Mouse (Mus musculus) MEL-GATA-1-ER (cell line): ENCODE results near the gene Lingo1.

Experiments used
- DNase-seq: peaks from one replicate; pipeline ENCODE4 v3.0.0-alpha.2; 2012; ENCODE audit warnings: low read depth; ENCODE audit errors: extremely low read depth

The Lingo1 gene

DNA sequence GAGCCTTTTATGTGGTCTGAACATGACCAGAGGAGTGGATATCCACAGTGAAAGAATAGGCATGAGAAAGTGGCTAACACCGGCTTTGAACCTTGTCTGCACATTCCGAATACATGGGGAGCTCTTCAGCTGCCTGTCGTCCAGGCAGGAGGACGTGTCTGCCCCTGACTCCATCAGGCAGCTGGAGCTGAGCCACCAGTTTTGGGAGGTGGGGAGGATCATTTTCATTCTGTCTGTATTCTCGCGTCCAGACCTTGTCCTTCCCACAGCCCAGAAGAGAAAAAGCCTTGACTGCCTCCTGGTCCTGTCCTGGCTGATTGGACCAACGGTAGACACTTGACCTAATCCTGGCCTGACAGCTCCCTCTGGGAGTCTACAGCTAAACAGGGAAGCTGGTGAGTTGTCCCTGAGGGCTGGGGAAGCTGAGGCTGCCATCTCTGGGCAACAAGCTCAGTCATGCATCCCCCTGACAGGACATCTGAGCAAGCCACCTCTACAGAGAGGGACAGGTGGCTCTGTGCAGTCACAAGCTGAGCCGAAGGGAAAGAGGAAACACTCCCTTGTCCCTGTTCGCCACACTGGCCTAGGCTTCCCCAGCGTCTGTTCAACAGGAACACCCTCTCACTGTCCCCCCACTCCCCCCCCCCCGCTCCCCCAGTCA lies 187.4 kb downstream of the Lingo1 start:
- no peak for DNase-seq

GRCm38 (mm10) chr9:56606082-56606740 lies 190.1 kb downstream of the Lingo1 start:
- no peak for DNase-seq

GRCm38 (mm10) chr9:56605443-56605806 lies 190.8 kb downstream of the Lingo1 start:
- no peak for DNase-seq

GRCm38 (mm10) chr9:56604797-56605442 lies 191.3 kb downstream of the Lingo1 start:
- DNase-seq = no peak

GRCm38 (mm10) chr9:56600655-56601054 lies 195.6 kb downstream of the Lingo1 start:
- no peak for DNase-seq

DNA sequence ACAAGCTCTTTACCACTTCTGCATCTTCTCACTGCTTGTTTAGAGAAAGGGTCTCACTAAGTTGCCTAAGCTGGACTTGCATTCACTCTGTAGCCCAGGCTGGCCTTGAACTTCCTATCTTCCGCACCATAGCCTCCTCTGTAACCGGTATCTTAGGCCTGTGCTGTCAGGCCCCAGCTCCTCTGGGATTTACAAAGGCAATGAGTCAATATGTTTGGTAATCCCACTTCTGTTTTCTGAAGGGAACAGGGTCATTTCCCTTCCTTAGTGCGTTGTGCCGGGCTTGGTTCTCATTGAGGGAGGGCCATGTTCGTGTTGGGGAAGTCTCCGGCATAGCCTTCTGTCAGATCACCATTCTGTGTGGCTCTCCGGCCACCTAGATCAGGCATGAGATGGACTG lies 203.6 kb downstream of the Lingo1 start:
- no peak for DNase-seq

DNA sequence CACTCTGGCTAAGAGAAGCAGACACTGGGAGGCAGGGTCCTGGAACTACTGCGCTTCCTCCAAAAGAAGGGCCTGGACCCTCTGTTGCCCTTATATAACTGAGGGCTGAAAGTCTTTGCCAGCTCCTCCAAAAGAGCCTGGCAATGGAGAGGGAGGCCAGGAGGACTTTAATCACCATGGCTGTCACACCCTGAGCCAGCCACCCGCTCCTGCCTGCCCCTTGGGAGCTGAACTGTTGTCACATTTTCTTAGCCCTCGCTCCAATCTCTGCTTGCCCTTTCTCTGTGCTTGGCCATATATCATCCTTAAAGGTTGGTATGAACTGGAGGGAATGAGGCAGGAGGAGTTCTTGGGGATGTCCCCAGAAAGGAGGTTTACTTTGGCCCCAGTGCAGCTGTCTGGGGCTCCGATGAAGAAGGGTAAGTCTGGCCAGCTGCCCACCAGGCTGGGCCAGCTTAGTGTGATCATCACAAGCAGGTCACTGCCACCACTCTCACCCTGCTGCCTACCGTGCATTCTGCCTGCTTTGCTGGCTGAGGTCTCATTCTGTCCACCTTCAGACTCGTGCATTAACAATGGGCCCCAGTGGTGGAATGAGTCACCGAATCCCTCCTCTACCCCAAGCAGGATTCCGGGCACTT lies 204.9 kb downstream of the Lingo1 start:
- no peak for DNase-seq

DNA sequence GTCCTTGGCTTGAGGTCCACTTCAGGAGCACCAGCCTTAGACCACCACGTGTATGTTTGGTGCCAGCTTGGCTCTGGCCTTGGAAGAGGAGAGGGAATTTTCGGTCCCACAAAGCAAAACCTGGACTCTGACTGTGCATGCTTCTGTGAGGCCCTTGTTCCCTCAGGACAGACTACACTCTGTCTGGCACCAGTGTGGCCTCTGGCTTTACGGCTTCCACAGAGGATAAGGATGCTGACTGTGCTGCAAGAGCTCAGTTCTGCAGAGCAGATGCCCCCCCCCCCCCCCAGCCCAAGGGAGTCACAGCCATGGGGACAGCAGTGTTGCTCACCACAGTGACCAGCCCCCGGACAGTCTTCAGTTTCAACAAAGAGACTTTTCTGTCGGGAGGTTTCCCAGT lies 206.5 kb downstream of the Lingo1 start:
- no peak for DNase-seq

DNA sequence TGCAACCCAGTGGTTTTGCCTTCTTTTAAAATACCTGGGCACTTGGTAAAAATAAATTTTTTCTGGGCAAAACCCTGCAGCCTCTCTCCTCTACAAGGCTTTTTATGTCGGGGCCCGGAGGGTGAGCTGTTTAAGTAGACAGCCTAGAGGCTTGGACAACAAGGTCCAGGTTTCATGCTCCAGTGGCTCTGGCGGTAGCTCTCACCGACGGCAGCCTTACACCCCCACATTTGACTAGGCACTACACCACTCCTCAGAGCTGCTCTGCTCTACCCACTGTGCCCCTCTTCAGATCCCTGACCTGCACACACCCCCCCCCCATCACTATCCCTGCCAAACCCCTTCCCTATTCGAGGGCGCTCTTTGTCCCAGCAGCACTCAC lies 212.2 kb downstream of the Lingo1 start:
- DNase-seq = no peak

DNA sequence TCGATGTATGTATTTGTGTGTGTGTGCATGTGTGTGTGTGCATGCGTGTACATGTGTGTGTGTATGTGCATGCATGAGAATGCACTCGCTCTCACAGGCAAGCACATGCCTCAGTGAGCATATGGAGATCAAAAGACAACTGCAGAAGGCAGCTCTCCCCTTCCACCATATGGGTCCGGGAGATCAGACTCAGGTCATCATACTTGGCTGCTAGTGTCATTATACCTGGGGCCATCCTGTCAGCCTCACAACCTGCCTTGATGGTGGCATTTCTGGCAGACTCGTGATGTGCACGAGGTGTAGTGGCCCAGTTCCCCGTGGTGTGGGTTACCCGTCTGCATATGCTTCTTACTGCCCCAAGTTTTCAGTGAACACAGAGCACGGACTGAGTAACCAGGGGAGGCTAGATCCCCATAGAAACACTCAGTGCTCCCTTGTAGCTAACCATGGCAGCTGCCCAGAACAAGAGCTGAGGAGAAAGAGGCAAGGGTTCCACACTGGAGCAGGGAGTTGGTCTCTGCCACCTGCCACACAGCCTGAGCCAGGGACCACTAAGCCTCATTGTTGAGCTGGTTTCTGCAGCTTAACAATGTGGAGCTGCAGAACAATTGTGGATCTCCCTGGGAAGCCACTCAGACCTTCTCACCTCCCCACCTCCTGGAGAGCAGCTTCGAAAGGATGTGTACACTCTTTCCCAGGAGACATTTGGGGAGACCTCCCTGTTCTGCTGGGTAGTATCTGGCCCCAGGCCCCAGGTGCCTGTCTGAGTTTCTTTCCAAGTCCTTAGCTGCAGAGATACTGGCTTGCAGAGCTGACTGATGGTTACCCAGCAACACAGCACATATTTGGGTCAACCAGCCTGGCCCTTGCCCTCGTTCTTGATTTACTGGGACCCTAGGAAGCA lies 212.9 kb downstream of the Lingo1 start:
- no peak for DNase-seq

GRCm38 (mm10) chr9:56582628-56583027 lies 213.6 kb downstream of the Lingo1 start:
- DNase-seq = no peak

- no peak for DNase-seq
Measured at GRCm38 (mm10) chr9:56581700-56582099, 214.6 kb downstream of the Lingo1 start.

DNA sequence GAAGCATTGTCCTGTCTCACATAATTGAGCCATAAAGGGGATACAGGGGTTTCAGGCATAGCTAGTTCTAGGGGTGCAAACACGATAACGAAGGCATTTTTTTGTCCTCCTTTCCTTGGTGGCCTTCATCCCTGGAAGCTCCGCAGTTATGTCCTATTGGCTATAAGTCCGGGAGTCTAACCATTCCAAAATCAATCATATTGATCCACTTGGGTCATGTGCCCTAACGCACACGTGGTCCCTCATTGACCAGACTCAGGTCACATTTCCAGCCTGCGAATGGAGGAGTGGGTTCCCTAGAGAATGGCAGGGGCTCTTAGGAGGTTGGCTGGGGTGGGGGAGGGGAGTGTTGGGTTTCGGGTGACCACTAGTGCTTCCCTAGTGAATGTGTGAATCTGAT lies 215.3 kb downstream of the Lingo1 start:
- no peak for DNase-seq

GRCm38 (mm10) chr9:56580101-56580500 lies 216.2 kb downstream of the Lingo1 start:
- no peak for DNase-seq

DNA sequence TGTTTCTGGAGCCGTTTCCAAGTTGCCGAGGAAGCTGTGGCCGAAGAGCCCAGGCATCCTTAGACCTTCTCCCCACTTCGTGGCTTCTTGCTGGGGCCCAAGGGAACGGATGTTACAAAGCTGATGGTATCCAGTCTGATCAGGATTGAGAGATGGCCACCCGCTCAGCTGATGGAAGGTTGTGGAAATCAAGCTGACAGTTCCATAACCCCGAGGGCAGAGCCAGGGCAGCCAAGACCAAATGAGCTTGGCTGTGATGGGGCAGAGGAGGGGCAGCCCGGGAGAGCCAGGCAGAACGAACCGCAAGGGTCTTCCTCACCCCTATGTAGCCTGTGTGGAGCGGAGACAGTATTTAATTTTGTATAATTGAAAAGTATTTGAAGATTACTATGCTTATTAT lies 218.9 kb downstream of the Lingo1 start:
- no peak for DNase-seq

GRCm38 (mm10) chr9:56572534-56573479 lies 223.5 kb downstream of the Lingo1 start:
- DNase-seq = no peak
